Mouse (Mus musculus): ENCODE data around the gene Psg16.

Psg16 gene

DNA sequence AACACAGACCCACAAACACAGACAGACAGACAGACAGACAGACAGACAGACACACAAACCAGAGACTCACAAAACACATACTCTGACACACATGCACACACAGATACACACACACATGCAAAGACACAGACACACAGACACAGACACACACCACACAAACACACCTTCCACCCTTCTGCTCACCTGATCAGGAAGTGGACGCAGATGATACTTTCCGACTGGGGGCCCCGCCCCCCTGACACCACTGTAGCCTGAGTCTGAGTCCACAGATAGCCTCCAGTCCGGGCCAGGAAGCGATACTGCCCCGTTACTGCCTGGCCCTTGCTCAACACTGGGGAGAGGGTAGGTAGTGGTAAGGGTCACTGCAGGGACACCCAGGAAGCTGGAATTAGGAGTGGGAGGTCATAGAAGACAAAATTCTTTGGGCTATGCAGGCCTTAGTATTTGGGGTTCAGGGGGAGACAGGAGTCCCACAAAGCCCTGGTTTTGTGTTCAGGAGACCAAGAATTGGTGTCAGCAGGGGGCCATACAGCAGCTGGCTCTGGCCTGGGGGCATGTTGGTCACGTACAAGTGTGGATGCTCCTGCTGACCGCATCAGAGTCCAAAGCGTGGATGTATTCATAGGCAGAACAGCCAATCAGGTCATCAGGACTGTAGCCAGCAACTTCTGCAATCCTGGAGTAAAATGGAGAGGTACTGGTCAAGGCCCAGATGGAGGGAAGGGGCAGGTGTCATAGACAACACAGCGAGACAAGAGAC lies 25.2 kb upstream of the Psg16 start:
- TF ChIP-seq GATA4 (IDR thresholded peaks at IDR 0.05; ENCODE audit: insufficient replicate concordance, low read length) = no peak

DNA sequence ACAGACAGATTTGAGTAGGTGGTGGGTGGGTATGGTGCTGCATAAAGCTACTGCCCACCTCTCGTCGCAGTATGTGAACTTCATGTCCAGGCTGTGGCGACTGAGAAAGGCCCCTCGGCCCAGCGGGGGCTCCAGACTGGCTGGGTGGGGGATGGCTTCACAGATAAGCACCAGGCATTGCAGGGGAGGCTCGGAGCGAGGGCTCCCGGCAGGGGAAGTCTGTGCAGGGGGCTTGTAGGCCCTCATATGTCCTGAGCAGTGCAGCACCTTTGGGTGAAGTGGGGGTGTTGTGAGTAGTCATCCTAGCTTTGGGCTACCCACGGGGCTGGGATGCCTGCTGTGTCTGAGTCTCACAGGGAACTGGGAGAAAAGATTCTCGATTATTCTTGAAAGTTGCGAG lies 23.3 kb upstream of the Psg16 start:
- no peak for TF ChIP-seq GATA4 (IDR thresholded peaks at IDR 0.05; ENCODE audit: insufficient replicate concordance, low read length)

DNA sequence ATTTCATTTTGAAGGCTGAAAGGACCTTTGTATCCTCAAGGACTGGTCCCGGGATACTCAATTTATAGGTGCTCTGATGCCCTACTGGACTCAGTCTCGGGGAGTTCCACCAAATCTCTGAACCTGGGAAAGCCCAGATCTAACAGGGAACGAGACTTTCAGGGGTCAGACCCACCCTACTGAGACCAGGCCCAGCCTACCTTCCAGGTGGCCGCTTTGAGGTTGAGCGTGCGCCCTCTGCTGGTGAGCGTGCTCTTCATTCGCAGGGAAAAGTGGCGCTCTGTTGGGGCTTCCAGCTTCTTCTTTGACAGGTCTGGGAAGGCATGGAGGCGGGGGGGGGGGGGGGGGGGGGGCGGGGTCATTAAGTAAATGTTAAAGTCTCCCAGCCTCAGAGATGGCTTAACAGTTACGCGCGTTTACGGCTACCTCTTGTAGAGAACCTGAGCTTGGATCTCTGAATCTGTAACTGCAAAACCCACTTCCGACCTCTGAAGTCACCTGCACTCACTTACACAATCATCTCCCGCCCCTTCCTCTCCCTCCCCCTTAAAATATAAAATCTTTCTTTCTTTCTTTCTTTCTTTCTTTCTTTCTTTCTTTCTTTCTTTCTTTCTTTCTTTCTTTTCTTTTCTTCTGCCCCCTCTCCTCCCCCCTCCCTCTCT lies 22.8 kb upstream of the Psg16 start:
- no peak for TF ChIP-seq GATA4 (IDR thresholded peaks at IDR 0.05; ENCODE audit: insufficient replicate concordance, low read length)

DNA sequence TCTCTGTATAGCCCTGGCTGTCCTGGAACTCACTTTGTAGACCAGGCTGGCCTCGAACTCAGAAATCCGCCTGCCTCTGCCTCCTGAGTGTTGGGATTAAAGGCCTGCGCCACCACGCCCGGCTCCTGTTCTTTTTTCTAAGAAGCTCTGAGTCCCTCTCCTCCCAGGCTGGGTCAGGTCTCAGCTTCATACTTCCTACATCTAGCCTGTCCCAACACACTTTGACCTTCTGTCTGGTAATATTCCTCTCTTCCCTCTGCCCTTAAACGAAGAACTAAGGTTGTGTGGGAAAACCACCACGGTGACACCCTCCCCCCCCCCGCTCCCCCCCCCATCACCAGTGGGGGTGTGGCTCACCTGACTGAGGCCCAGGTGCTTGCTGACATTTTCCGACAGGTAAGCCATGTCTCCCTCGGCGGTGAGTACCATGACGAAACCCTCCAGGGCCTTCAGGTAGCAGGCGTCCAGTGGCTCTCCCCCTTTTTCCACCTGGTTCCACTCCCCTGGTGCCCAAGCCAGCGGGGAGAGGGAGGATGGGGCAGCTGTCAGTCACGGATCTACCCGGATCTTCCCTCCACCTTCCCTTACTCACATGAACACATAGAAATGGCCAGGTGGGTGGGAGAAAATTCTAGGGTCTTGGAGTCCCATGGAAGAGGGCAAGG lies 19.4 kb upstream of the Psg16 start:
- TF ChIP-seq GATA4 (IDR thresholded peaks at IDR 0.05; ENCODE audit: insufficient replicate concordance, low read length) = no peak

DNA sequence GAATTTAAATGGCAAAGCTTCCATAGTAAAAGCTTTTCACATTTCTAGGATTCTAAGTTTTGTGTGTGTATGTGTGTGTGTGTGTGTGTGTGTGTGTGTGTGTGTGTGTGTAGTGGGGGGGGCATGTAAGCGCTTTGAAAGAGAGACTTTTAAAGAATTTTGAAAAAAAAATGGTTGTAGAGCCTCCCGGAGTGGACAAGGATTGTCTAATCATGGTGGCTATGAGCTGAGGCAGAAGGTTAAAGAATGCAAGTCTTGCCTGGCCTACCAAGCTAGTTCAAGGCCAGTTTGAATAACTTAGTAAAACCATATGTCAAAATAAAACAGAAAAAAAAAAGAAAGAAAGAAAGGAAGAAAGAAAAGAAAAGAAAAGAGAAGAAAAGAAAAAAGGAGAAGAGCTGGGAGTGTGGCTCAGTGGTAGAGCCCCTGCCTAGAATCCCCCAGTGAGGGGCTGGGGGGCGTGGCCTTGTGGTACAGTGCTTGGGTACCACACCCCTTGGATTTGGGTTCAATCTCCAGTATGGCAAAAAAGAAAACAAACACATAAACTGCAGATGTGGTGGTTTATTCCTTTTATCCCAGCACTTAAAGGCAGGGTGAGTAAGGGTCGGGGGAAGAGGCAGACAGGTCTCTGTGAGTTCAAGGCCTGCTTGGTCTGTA lies 18.4 kb upstream of the Psg16 start:
- TF ChIP-seq GATA4 (IDR thresholded peaks at IDR 0.05; ENCODE audit: insufficient replicate concordance, low read length) = no peak

DNA sequence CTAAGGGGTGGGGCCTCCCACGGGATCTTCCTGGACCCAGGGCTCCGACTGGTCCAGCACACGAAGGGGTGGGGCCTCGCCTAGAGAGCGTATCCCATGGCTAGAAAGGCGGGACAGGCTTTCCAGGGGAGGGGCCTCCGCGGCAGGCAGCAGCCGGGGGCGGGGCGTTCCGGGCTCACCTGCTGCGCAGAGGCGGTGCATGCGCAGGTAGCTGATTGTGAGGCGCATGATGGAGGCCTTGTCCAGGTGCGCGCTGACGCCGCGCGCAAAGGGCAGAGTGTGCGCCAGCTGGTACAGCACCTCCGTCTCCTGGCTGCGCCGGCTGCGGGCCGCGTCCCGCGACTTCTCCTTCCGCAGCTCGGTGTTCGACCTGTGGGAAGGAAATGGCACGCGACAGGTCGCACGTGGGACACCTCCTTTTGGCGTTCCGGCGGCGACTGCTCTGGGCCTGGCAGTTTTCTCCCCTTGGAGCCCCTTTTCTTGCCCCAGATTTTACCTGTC lies 17.7 kb upstream of the Psg16 start:
- TF ChIP-seq GATA4 (IDR thresholded peaks at IDR 0.05; ENCODE audit: insufficient replicate concordance, low read length) = no peak

DNA sequence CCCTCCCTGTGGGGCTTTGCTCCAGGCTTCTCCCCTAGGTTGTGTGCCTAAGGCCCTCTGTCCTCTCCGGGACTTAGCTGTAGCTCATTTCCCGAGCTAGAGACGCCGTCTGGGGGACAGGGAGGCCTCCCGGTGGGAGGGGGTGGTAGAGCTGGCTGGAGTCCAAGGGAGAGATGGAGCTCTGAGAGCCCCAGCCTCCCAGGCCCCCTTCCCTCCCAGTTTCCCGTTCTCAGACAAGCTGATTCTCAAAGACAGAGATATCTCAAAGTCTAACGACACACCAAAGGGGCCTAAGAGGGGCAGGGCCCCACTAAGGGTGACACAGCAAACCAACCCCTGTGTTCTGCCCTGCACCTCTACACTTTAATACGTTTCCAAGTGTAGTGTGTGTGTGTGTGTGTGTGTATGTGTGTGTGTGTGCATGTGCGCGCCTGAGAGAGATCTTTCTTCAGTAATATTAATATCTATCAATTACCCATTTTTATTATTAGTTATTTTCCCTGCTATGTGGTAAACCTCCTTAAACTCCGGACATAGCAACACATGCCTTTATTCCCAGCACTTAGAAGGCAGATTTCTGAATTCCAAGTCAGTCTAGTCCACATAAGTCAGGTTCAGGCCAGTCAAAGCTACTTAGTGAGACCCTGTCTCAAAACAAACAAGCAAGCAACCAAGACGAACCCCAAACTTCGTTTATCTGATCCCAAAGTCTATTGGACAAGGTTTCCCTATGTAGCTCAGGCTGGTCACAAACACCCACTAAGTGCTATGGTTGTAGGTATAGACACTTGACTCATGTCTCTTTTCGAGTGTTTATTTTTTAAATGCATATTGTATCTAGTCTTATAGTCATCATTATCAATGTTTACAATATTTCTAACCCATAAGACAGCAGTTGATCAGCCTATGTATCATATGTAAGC lies 17.0 kb upstream of the Psg16 start:
- TF ChIP-seq GATA4 (IDR thresholded peaks at IDR 0.05; ENCODE audit: insufficient replicate concordance, low read length) = no peak

DNA sequence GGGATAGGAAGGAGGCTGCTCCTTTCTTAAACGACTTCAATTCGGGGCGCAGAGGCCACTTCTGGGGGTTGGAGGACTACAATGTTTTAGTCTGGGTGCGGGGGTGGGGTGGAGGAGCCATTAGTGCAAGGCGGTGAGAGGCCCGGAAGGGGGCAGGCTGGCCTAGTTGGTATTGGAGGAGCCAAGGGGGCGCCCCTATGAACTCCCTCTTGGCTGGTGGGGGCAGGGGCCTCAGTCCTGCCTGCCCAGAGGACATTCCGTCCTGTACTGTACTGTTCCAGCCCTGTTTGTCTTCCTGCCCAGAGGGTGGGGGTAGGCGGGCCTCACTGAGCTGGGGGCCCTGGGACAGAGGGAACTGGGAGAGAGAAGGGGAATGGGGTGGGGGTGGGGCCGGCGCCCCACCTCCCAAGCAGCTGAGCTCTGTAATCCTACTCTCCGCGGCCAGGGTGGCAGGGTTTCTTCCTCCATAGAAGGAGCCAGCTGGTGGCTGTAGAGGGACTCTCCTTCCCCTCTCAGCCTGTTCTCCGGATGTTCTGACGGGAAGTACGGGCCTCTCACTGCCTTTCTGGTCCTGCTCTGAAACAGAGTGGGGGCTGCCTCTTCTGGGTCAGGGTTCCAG lies 15.7 kb upstream of the Psg16 start:
- TF ChIP-seq GATA4 (IDR thresholded peaks at IDR 0.05; ENCODE audit: insufficient replicate concordance, low read length) = peak; percentile 22; the same call in 1 of the 2 replicates

DNA sequence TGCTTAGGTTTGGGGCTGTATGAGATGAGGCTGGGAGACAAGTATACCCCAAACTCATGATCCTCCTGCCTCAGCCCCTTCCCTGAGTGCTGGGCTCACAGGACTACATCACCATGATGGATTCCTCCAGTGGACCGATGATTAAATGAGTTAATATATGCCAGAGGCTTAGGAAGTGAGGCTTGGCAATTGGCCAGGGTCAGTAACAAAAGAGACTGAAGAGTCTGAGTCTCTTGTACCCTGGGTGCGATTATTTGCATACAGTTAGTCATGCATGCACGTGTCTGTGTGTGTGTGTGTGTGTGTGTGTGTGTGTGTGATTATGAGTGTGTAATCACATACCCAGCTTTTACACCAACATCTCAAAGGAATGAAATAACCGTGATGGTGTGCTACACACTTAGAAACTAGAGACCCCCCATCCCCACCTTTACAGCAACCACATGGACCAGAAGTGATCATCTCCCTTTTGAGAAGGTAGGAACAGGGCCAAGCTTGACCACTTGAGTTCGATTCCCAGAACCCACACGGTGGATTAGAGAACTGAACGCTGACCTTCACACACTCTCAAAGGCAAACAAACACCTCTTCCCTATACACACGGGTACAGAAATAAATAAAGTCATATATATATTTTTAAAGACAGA lies 14.9 kb upstream of the Psg16 start:
- no peak for TF ChIP-seq GATA4 (IDR thresholded peaks at IDR 0.05; ENCODE audit: insufficient replicate concordance, low read length)

DNA sequence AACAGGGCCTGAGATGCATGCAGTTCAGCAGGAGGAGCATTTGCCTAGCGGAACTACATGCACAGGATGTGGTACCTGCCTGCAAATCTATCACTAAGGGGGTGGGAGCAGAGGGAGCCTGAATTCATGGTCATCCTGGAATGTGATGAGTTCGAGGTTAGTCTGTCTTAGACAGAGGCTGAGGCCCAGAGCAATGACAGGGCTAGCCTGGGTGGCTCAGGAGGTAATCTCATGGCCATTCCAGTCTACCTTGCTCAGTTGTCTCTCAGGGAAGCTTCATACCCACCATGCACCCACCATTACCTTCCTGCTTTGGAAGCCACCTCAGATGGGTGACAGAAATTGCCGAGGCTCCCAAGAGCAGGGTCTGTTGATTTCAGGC lies 14.4 kb upstream of the Psg16 start:
- no peak for TF ChIP-seq GATA4 (IDR thresholded peaks at IDR 0.05; ENCODE audit: insufficient replicate concordance, low read length)

DNA sequence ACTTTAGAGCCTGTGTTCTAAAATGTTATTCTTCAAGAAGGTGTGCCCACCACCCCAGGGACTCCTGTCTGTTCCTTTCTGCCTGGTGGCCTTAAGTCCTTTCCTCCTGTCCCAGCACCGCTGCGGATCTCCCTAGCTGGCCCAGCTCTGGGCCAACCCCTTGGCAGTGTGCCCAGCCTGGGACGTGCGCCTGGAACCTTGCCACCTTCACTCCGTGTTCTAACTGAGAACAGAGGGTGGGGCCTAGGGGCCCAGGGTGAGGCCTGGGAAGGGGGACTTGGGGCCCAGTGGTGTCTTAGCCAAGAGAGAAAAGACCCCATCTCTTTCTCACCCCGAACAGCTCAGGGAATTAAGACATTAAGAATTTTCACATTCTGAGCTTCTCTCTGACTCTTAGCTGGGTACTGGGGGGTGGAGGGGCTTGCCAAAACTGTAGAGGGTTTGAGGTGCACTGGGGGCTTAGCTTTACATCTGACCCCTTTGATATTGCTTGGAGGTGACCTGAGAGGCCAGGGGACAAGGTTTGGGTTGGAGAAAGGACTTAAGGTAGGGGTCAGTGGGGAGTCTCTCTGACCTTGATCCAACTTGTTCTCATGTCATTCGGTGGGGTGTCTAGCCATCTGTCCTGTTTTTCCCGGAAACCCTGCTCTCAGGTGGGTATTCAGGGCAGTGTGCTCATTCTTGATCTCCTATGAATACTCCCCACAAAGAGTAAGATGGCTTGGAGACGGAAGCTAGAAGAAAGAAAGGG lies 13.6 kb upstream of the Psg16 start:
- no peak for TF ChIP-seq GATA4 (IDR thresholded peaks at IDR 0.05; ENCODE audit: insufficient replicate concordance, low read length)

DNA sequence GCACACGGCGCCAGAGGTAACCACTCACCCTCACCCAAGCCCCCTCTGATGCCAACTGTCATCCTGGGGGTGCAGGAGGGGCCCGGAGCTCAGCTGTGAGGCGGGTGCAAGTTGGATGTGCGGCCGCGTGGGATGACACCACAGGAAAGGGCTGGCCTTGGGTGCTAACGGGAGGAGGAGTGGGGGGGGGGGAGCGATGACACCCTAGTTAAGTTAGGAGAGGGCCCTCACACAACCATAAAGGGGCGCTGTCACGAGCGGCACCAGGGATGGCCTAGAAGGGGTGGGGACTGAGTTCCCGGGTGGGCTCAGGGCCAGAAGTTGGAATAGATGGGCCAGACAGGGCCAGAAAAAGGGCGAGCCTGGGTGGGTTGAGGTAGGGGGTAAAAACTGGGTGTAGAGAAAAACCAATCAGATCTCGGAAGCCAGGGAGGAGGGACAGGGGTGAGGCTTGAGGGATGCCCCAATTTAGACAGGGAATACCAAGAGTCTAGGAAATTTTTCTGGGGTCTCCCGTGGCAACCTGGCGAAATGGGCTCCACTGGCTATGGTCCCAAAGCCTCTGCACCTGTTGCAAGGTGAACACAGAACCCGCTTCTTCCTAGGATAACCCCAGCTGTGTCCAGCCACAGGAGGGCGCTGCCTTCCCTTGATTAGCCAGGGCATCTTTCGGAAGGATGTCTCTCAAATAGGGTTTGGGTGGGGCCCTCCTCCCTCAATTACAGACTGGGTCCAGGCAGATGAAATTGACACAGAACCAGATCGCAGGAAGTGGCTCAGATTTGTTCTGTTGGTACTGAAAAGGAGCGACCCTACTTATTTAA lies 12.8 kb upstream of the Psg16 start:
- no peak for TF ChIP-seq GATA4 (IDR thresholded peaks at IDR 0.05; ENCODE audit: insufficient replicate concordance, low read length)
